Mouse (Mus musculus): ENCODE data around the gene 4930402F06Rik. TPM values are rescaled to one million over a fixed set of nuclear protein-coding genes. Genes with fewer than 3 reads are reported as not detected.

The 4930402F06Rik gene
- total RNA-seq, 1 experiment, result not detected

DNA sequence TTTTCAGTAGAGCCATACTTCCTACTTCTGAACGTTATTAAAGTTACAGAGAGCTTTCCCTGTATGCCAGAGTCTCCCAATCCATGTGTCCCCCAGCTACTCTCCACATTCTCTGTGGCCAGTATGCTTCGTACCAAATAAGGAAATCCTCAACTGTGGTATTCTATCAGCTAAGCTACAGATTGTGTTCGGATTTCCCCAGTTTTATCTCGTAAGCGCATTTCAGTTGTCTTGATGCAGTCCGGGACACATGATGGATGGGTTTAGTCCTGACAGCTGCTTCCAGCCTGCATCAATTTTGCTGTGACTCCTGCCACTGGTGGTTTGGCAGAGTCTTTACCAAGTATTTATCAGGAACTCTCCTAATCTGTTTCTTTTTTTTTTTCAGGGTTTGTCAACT, 19.4 kb downstream of the 4930402F06Rik start:
- Histone ChIP-seq H3K4me1 (ENCODE audit: control insufficient read depth in 2 of 2, insufficient read depth in 2 of 2, low read length in 2 of 2, poor library complexity in 1 of 2) (no peaks in the 10 kb centered on the region), H3K4me3 (ENCODE audit: insufficient read depth in 1 of 2, low read depth in 1 of 2, low read length in 2 of 2, poor library complexity in 1 of 2, severe bottlenecking in 1 of 2) (no peak overlapping the region), H3K36me3 (ENCODE audit: control insufficient read depth, insufficient read depth, low read length, poor library complexity, severe bottlenecking) (no peaks in the 10 kb centered on the region), H3K9me3 (ENCODE audit: control insufficient read depth, insufficient read depth, low read depth, low read length) (no peaks in the 10 kb centered on the region), H3K27ac (ENCODE audit: insufficient read depth, low read depth, low read length, poor library complexity, severe bottlenecking) (no peak overlapping the region), H3K9ac (ENCODE audit: insufficient read depth, low read depth, low read length, poor library complexity, severe bottlenecking) (no peak overlapping the region)
- no peak for TF ChIP-seq CHD2 (IDR thresholded peaks at IDR 0.05; ENCODE audit: low read depth, low read length)
- TF ChIP-seq ZC3H11A (IDR thresholded peaks at IDR 0.05; ENCODE audit: borderline replicate concordance, low read depth, low read length), result no peak
- no peak for TF ChIP-seq MAFK (IDR thresholded peaks at IDR 0.05; ENCODE audit: insufficient read depth, low read depth, low read length)
- TF ChIP-seq HCFC1 (IDR thresholded peaks at IDR 0.05; ENCODE audit: borderline replicate concordance, insufficient read depth, low read length), result no peak
- no peak for TF ChIP-seq ZNF384 (IDR thresholded peaks at IDR 0.05; ENCODE audit: low read depth, low read length)
- DNase-seq (ENCODE audit: low read depth, low spot score), result no peak
- in situ Hi-C loops (cut with MboI; ENCODE audit: low sequenced_read_pairs in 2 of 2, unreplicated experiment in 2 of 2), result no loop called here

DNA sequence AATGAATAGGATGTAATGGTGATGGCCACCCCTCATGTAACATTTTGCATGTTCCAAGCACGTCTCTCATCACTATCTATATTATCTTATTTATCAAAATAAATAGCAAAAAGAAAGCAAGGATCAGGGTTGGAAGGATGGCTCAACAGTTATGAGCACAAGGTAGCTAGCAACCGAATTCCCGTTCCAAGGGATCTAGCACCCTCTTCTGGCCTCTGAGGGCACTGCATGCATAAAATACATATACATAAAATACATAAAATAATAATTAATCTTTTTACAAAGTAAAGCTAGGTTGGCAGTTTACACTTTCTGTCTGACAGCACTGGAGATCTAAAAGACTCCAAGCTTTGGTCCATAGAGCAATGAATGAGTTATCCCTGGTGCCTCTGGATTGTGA, 24.0 kb downstream of the 4930402F06Rik start:
- H3K36me3 ChIP-seq (ENCODE audit: control insufficient read depth, insufficient read depth, low read length, poor library complexity, severe bottlenecking), result no peaks in the 10 kb centered on the region
- TF ChIP-seq HCFC1 (IDR thresholded peaks at IDR 0.05; ENCODE audit: borderline replicate concordance, insufficient read depth, low read length) (no peak), ZC3H11A (IDR thresholded peaks at IDR 0.05; ENCODE audit: borderline replicate concordance, low read depth, low read length) (peak; percentile 96)
- H3K9ac ChIP-seq (ENCODE audit: insufficient read depth, low read depth, low read length, poor library complexity, severe bottlenecking), result no peak overlapping the region
- in situ Hi-C loops (cut with MboI; ENCODE audit: low sequenced_read_pairs in 2 of 2, unreplicated experiment in 2 of 2), result loop anchor here in 1 of 2 experiments (5.0 kb wide), 1 partner anchor 81 kb away; no protein-coding TSS in a partner anchor
- H3K4me1 ChIP-seq (ENCODE audit: control insufficient read depth in 2 of 2, insufficient read depth in 2 of 2, low read length in 2 of 2, poor library complexity in 1 of 2), result peaks cover 0 to 2% of the 10 kb centered on the region in 2 experiments; a peak in 1 of 4 replicates
- H3K27ac ChIP-seq (ENCODE audit: insufficient read depth, low read depth, low read length, poor library complexity, severe bottlenecking), result no peak overlapping the region
- no peak for DNase-seq (ENCODE audit: low read depth, low spot score)
- H3K9me3 ChIP-seq (ENCODE audit: control insufficient read depth, insufficient read depth, low read depth, low read length), result no peaks in the 10 kb centered on the region
- no peak overlapping the region for H3K4me3 ChIP-seq (ENCODE audit: insufficient read depth in 1 of 2, low read depth in 1 of 2, low read length in 2 of 2, poor library complexity in 1 of 2, severe bottlenecking in 1 of 2)

DNA sequence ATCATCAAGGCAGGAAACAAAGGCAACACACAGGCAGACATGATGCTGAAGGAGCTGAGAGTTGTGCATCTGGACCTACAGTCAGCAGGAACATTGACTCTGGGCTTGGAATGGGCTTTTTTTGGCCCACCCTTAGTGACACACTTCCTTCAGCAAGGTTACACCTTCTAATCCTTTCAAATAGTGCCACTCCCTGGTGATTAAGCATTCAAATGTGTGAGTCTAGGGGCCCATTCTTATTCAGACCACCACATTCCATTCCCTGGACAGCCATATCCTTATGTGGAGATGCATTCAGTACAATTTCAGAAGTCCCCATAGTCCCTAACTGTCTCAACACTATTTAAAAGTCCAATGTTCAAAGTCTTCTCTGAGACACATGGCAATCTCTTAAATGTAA, 26.3 kb downstream of the 4930402F06Rik start:
- Histone ChIP-seq H3K4me1 (ENCODE audit: control insufficient read depth in 2 of 2, insufficient read depth in 2 of 2, low read length in 2 of 2, poor library complexity in 1 of 2) (peaks cover 0 to 2% of the 10 kb centered on the region in 2 experiments; a peak in 1 of 4 replicates), H3K27ac (ENCODE audit: insufficient read depth, low read depth, low read length, poor library complexity, severe bottlenecking) (no peak overlapping the region), H3K9me3 (ENCODE audit: control insufficient read depth, insufficient read depth, low read depth, low read length) (no peaks in the 10 kb centered on the region), H3K9ac (ENCODE audit: insufficient read depth, low read depth, low read length, poor library complexity, severe bottlenecking) (no peak overlapping the region), H3K4me3 (ENCODE audit: insufficient read depth in 1 of 2, low read depth in 1 of 2, low read length in 2 of 2, poor library complexity in 1 of 2, severe bottlenecking in 1 of 2) (no peak overlapping the region), H3K36me3 (ENCODE audit: control insufficient read depth, insufficient read depth, low read length, poor library complexity, severe bottlenecking) (no peaks in the 10 kb centered on the region)
- no peak for DNase-seq (ENCODE audit: low read depth, low spot score)
- in situ Hi-C loops (cut with MboI; ENCODE audit: low sequenced_read_pairs in 2 of 2, unreplicated experiment in 2 of 2), result loop anchor here in 1 of 2 experiments (5.0 kb wide), 1 partner anchor 78 kb away; no protein-coding TSS in a partner anchor
- TF ChIP-seq HCFC1 (IDR thresholded peaks at IDR 0.05; ENCODE audit: borderline replicate concordance, insufficient read depth, low read length) (no peak), ZC3H11A (IDR thresholded peaks at IDR 0.05; ENCODE audit: borderline replicate concordance, low read depth, low read length) (no peak), CHD2 (IDR thresholded peaks at IDR 0.05; ENCODE audit: low read depth, low read length) (no peak), MAFK (IDR thresholded peaks at IDR 0.05; ENCODE audit: insufficient read depth, low read depth, low read length) (no peak), ZNF384 (IDR thresholded peaks at IDR 0.05; ENCODE audit: low read depth, low read length) (no peak)

DNA sequence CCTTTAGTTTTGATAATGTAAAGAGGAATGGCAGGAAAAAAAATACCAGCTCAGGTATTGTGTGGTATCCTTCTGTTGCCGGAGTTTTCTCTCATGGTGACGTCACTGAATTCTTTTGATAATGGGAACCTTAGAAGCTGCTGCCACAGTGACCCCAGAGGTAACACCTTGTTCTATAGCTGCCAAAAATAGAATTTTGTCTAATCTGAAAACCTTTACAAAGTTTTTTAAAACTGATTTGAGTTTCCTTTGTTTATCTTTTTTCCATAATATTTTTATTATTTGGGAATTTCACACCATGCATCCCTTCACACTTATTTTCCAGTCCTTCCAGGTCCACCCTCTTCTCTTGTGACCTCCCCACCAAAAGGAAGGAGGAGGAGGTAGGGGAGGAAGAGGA, 29.3 kb downstream of the 4930402F06Rik start, which contains the start of gene 4930568D16Rik:
4930568D16Rik (minus strand) TSS at position 101 of the 400 bp plus-strand sequence.
- in situ Hi-C loops (cut with MboI; ENCODE audit: low sequenced_read_pairs in 2 of 2, unreplicated experiment in 2 of 2), result no loop called here
- no peak for TF ChIP-seq CHD2 (IDR thresholded peaks at IDR 0.05; ENCODE audit: low read depth, low read length)
- no peak for TF ChIP-seq HCFC1 (IDR thresholded peaks at IDR 0.05; ENCODE audit: borderline replicate concordance, insufficient read depth, low read length)
- no peak for TF ChIP-seq ZNF384 (IDR thresholded peaks at IDR 0.05; ENCODE audit: low read depth, low read length)
- DNase-seq (ENCODE audit: low read depth, low spot score), result no peak

DNA sequence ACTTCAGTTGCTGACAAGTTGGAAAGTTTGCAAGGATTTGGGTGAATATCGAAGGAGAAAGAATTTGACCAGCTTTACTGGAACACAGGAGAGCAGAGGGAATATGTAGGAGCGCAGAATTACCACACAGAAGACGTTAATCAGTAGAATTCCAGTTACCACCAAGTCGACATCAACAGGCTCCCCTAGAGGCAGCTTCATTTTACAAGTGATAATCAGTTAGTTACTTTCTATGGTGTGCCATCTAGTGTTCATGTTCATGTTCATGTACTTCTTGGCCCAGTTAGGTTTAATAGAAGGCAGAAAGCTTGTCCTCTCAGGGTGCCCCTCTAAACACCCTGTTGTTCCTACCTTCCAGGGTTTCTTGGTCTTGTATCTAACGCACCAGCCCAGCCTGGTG, 47.8 kb downstream of the 4930402F06Rik start:
- TF ChIP-seq CHD2 (IDR thresholded peaks at IDR 0.05; ENCODE audit: low read depth, low read length) (no peak), ZNF384 (IDR thresholded peaks at IDR 0.05; ENCODE audit: low read depth, low read length) (no peak), MAFK (IDR thresholded peaks at IDR 0.05; ENCODE audit: insufficient read depth, low read depth, low read length) (no peak), HCFC1 (IDR thresholded peaks at IDR 0.05; ENCODE audit: borderline replicate concordance, insufficient read depth, low read length) (no peak), ZC3H11A (IDR thresholded peaks at IDR 0.05; ENCODE audit: borderline replicate concordance, low read depth, low read length) (no peak)
- Histone ChIP-seq H3K9me3 (ENCODE audit: control insufficient read depth, insufficient read depth, low read depth, low read length) (no peaks in the 10 kb centered on the region), H3K27ac (ENCODE audit: insufficient read depth, low read depth, low read length, poor library complexity, severe bottlenecking) (no peak overlapping the region), H3K4me1 (ENCODE audit: control insufficient read depth in 2 of 2, insufficient read depth in 2 of 2, low read length in 2 of 2, poor library complexity in 1 of 2) (0 out of 4 replicates have a peak, but pooled peaks cover 0 to 1% of the 10 kb centered on the region in 2 experiments), H3K9ac (ENCODE audit: insufficient read depth, low read depth, low read length, poor library complexity, severe bottlenecking) (no peak overlapping the region), H3K4me3 (ENCODE audit: insufficient read depth in 1 of 2, low read depth in 1 of 2, low read length in 2 of 2, poor library complexity in 1 of 2, severe bottlenecking in 1 of 2) (no peak overlapping the region), H3K36me3 (ENCODE audit: control insufficient read depth, insufficient read depth, low read length, poor library complexity, severe bottlenecking) (no peaks in the 10 kb centered on the region)
- no peak for DNase-seq (ENCODE audit: low read depth, low spot score)
- in situ Hi-C loops (cut with MboI; ENCODE audit: low sequenced_read_pairs in 2 of 2, unreplicated experiment in 2 of 2), result no loop called here

More for the DNA sequence above, 29.3 kb downstream of the 4930402F06Rik start, which contains the start of gene 4930568D16Rik:
- Histone ChIP-seq H3K9me3 (ENCODE audit: control insufficient read depth, insufficient read depth, low read depth, low read length) (no peaks in the 10 kb centered on the region), H3K4me3 (ENCODE audit: insufficient read depth in 1 of 2, low read depth in 1 of 2, low read length in 2 of 2, poor library complexity in 1 of 2, severe bottlenecking in 1 of 2) (no peak within 1 kb of the TSS), H3K4me1 (ENCODE audit: control insufficient read depth in 2 of 2, insufficient read depth in 2 of 2, low read length in 2 of 2, poor library complexity in 1 of 2) (peaks cover 0 to 2% of the 10 kb centered on the region in 2 experiments; a peak in 1 of 4 replicates), H3K36me3 (ENCODE audit: control insufficient read depth, insufficient read depth, low read length, poor library complexity, severe bottlenecking) (no peaks in the 10 kb centered on the region), H3K9ac (ENCODE audit: insufficient read depth, low read depth, low read length, poor library complexity, severe bottlenecking) (no peak within 1 kb of the TSS), H3K27ac (ENCODE audit: insufficient read depth, low read depth, low read length, poor library complexity, severe bottlenecking) (no peak within 1 kb of the TSS)

Measured in ES-E14 (cell line).